Mouse (Mus musculus) hindbrain, embryonic 11.5 days (tissue): Measurements from ENCODE around the gene Mrpl58. TPM values are rescaled to one million over a fixed set of nuclear protein-coding genes. Genes with fewer than 3 reads are reported as not detected.

Source experiments
- ATAC-seq: fragments of 200-750 bp; cut with Nextera tagmentation; 2 replicates; pipeline ENCODE4 v1.8.0; 2017; ENCODE audit warnings: mild to moderate bottlenecking, moderate TSS enrichment, moderate library complexity; ENCODE audit not compliant: low FRiP score
- DNase-seq: peaks from one replicate; pipeline ENCODE4 v3.0.0-alpha.2; 2015; ENCODE audit warnings: low spot score
- H3K27ac ChIP-seq: fragments of 300-500 bp; sonication (generic); 2 replicates; pipeline ENCODE4 v1.5.1; 2014; ENCODE audit warnings: mild to moderate bottlenecking, low read depth, low read length
- H3K27me3 ChIP-seq: fragments of 300-500 bp; sonication (generic); 2 replicates; pipeline ENCODE4 v1.6.1; 2014; ENCODE audit warnings: mild to moderate bottlenecking, low read length, moderate library complexity, mixed read lengths; ENCODE audit not compliant: control insufficient read depth, insufficient read depth
- H3K36me3 ChIP-seq: fragments of 300-500 bp; sonication (generic); 2 replicates; pipeline ENCODE4 v1.6.1; 2014; ENCODE audit warnings: mild to moderate bottlenecking, low read length, moderate library complexity, mixed read lengths; ENCODE audit not compliant: control insufficient read depth, insufficient read depth
- H3K4me1 ChIP-seq: fragments of 300-500 bp; sonication (generic); replicated peaks from 2 replicates; pipeline ENCODE4 v1.6.1; 2014; ENCODE audit warnings: low read length, mixed read lengths; ENCODE audit not compliant: control insufficient read depth, insufficient read depth
- H3K4me2 ChIP-seq: fragments of 300-500 bp; sonication (generic); replicated peaks from 2 replicates; pipeline ENCODE4 v1.6.1; 2014; ENCODE audit warnings: mild to moderate bottlenecking, low read depth, low read length
- H3K4me3 ChIP-seq: fragments of 300-500 bp; sonication (generic); 2 replicates; pipeline ENCODE4 v1.5.1; 2014; ENCODE audit warnings: low read depth, low read length
- H3K9ac ChIP-seq: fragments of 300-500 bp; sonication (generic); 2 replicates; pipeline ENCODE4 v1.6.1; 2014; ENCODE audit warnings: low read depth, low read length
- H3K9me3 ChIP-seq: fragments of 300-500 bp; sonication (generic); 2 replicates; pipeline ENCODE4 v1.6.1; 2016; ENCODE audit warnings: low read length; ENCODE audit not compliant: control insufficient read depth
- WGBS: fragments of 180-500 bp; shearing (Covaris S2); extraction: QIAGEN DNeasy Blood & Tissue Kit; methylation state at CpG from one replicate; pipeline ENCODE4 v1.1.7; 2014; 5-methylcytosine and 5-hydroxymethylcytosine counted together
- polyA plus RNA-seq: library from polyadenylated mRNA; unstranded; fragments of >200 nt; fragmentation: Nextera tagmentation; extraction: Ambion mirVana; gene quantifications from 2 replicates; pipeline ENCODE4 v1.2.1, GENCODE M21; 2014

Gene Mrpl58
- polyA plus RNA-seq, 1 experiment from 2014 or later = 226 TPM

DNA sequence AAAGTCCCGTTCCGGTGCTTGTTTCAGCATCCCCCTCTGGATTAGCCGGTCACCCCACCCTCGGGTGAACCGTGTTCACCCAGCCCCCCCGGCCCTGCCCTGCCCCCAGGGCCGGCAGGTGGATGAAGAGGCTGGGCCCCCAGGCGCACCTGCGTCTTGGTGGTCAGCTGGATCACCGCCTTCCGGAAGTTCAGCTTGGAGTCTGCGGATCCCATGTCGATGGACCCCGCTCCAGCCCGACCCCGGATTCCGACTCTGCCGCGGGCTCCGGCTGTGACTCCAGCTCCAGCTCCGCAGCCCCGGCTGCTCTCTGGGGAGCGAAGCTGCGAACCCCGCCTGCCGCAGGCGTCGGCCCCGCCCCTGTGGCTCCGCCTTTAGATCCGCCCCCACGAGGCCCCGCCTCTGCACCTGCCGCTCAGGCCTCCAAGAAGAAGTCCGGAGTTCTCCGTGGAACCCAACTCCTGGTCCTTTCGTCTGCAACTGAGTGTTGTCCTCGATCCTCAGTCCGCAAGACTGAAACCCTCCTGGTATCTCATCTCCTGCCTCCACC, 36.1 kb upstream of the Mrpl58 start, which contains the start of gene Hid1:
TSS of gene Hid1 (minus strand) at position 362 of the 550 bp plus-strand sequence.
- peaks cover 9% of the 10 kb centered on the region for H3K27me3 ChIP-seq
- H3K27ac ChIP-seq = peak within 1 kb of the TSS; percentile 70
- H3K4me3 ChIP-seq = peak within 1 kb of the TSS; percentile 71
- no peaks in the 10 kb centered on the region for H3K9me3 ChIP-seq
- H3K4me2 ChIP-seq = peak within 1 kb of the TSS; percentile 97
- ATAC-seq (peak; percentile 82), DNase-seq (peak; percentile 87)
- peak within 1 kb of the TSS; percentile 80 for H3K9ac ChIP-seq
- H3K4me1 ChIP-seq = peaks cover 6% of the 10 kb centered on the region; the same call in 1 of the 2 replicates
- 1% methylated on average over 33 of the region's 39 CpGs for WGBS
- H3K36me3 ChIP-seq = no peaks in the 10 kb centered on the region

DNA sequence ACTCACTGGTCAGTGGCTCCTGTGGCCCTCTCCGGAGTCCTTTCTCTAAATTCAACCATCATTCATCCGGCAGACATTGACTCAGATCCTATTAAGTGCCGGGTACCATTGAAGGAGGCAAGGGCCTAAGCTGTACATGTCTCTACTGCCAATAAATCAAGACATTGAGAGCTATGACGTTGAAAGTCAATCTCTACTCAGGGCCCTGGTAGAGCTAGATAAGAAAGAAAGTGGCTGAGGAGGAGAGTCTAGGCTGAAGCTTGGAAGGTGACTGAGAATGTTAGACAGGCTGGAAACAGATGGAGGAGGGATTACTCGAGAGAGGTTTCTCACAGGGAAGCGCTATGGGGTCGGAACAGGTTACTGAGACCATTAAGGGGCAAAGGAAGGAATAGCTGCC, 33.2 kb upstream of the Mrpl58 start:
- H3K27me3 ChIP-seq = peaks cover 15% of the 10 kb centered on the region
- no peak overlapping the region for H3K27ac ChIP-seq
- no peak overlapping the region for H3K4me3 ChIP-seq
- 64% methylated on average over 7 of the region's 7 CpGs for WGBS
- H3K36me3 ChIP-seq = no peaks in the 10 kb centered on the region
- H3K9ac ChIP-seq = no peak overlapping the region
- no peak overlapping the region for H3K4me2 ChIP-seq
- H3K4me1 ChIP-seq = peaks cover 6% of the 10 kb centered on the region; the same call in 1 of the 2 replicates
- DNase-seq = no peak
- H3K9me3 ChIP-seq = no peaks in the 10 kb centered on the region
- ATAC-seq = no peak

DNA sequence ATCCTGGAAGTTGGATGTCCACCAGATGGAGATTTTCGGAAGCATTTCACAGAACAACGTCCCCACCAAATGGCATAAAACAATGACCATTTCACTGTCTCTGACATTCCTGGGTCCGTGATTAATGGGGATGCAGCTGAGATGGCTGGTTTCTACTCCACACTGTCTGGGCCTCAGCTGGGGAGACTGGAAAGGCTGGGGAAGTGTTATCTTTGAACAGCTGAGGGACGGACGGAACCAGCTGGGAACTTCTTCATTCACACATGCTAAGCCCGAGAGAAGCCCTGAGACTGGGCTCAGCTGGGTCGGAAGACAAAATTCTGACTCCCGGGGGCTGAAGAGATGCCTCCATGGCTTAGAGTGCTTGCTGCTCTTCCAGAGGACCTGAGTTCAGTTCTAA, 32.2 kb upstream of the Mrpl58 start:
- Histone ChIP-seq H3K4me1 (peaks cover 3% of the 10 kb centered on the region; the same call in 1 of the 2 replicates), H3K4me2 (no peak overlapping the region), H3K4me3 (no peak overlapping the region), H3K36me3 (no peaks in the 10 kb centered on the region), H3K27ac (no peak overlapping the region), H3K9ac (no peak overlapping the region), H3K9me3 (no peaks in the 10 kb centered on the region), H3K27me3 (peaks cover 9% of the 10 kb centered on the region)
- DNase-seq (peak; percentile 27), ATAC-seq (no peak)
- 53% methylated on average over 8 of the region's 8 CpGs for WGBS

GRCm38 (mm10) chr11:115372015-115372414, 31.5 kb upstream of the Mrpl58 start:
- Histone ChIP-seq H3K4me2 (no peak overlapping the region), H3K27ac (no peak overlapping the region), H3K4me3 (no peak overlapping the region), H3K27me3 (peaks cover 7% of the 10 kb centered on the region), H3K36me3 (no peaks in the 10 kb centered on the region), H3K9ac (no peak overlapping the region), H3K9me3 (no peaks in the 10 kb centered on the region), H3K4me1 (peaks cover under 1% of the 10 kb centered on the region; the same call in 1 of the 2 replicates)
- 66% methylated on average over 1 of the region's 1 CpGs for WGBS
- no peak for ATAC-seq
- DNase-seq = no peak

GRCm38 (mm10) chr11:115372737-115373136, 30.8 kb upstream of the Mrpl58 start:
- Histone ChIP-seq H3K4me3 (no peak overlapping the region), H3K4me2 (no peak overlapping the region), H3K27me3 (peaks cover 5% of the 10 kb centered on the region), H3K9me3 (no peaks in the 10 kb centered on the region), H3K27ac (no peak overlapping the region), H3K9ac (no peak overlapping the region), H3K36me3 (no peaks in the 10 kb centered on the region), H3K4me1 (no peaks in the 10 kb centered on the region)
- WGBS = 48% methylated on average over 2 of the region's 2 CpGs
- no peak for ATAC-seq
- DNase-seq = no peak

- peak overlapping the region; percentile 45 for H3K4me2 ChIP-seq
- peak; percentile 40 for ATAC-seq
- peak overlapping the region; percentile 52; the same call in 1 of the 2 replicates for H3K9ac ChIP-seq
- peak; percentile 64 for DNase-seq
- no peaks in the 10 kb centered on the region for H3K4me1 ChIP-seq
- peak overlapping the region; percentile 28 for H3K4me3 ChIP-seq
- peaks cover 2% of the 10 kb centered on the region; the same call in 1 of the 2 replicates for H3K9me3 ChIP-seq
- no peak overlapping the region for H3K27ac ChIP-seq
- 3% methylated on average over 30 of the region's 30 CpGs for WGBS
- peaks cover 5% of the 10 kb centered on the region for H3K27me3 ChIP-seq
- no peaks in the 10 kb centered on the region for H3K36me3 ChIP-seq
These were observed 29.5 kb upstream of the Mrpl58 start for GRCm38 (mm10) chr11:115373805-115374694.

DNA sequence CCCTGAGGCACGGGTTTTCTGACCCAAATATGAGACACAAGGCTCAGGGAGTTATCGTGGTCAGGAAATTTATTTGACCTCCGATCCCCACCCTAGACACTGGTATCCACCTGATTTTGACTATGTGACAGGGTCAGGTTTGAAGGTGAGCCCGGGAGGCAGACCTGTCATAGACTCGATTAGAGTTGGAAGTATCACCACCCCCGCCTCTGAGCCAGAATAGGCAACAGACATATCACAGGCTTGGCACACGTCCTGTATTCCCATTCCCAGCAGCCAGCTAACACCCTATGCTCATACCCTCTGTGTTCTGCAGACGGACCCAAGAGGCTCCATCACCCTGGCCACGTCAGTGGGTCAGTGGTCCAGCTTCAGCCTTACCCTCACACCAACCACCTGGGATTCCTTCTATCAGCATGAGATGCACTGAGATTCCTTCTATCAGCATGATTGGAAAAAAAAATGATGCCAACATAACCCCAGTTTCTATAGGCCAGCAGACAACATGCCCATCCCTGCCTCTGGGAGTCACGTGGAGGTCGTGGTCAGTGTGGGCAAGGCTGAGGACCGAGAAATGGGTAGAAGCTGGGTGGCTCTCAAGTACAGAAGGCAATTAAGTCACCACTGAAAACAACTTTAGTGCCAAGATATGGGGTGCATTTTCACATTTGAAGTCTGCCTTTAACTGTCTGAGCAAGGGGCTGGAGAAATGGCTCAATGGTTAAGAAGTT, 28.7 kb upstream of the Mrpl58 start:
- WGBS = 69% methylated on average over 12 of the region's 12 CpGs
- peak overlapping the region; percentile 52; the same call in 1 of the 2 replicates for H3K9ac ChIP-seq
- peaks cover 5% of the 10 kb centered on the region for H3K27me3 ChIP-seq
- no peak overlapping the region for H3K4me2 ChIP-seq
- no peaks in the 10 kb centered on the region for H3K4me1 ChIP-seq
- H3K9me3 ChIP-seq = peaks cover 2% of the 10 kb centered on the region; the same call in 1 of the 2 replicates
- no peaks in the 10 kb centered on the region for H3K36me3 ChIP-seq
- no peak for DNase-seq
- H3K4me3 ChIP-seq = no peak overlapping the region
- no peak for ATAC-seq
- H3K27ac ChIP-seq = no peak overlapping the region

DNA sequence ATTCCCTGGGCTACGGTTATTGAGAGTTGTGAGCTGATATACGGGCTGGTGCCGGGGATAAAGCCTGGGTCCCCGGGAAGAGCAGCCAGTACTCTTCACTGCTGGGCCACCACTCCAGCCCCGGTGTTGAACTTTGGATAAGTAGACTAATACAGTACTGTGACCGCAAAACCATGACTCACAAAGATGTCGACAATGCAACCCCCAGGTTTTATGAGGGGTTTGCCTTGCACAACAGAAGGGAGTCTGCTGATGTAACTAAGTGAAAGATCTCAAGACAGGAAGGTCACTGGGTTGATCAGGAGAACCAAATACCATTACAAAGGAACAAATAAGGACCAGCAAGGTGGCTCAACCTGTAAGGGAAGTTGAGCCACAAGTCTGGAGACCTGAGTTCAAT, 26.8 kb upstream of the Mrpl58 start:
- Histone ChIP-seq H3K9me3 (peaks cover 2% of the 10 kb centered on the region; the same call in 1 of the 2 replicates), H3K27me3 (peaks cover 5% of the 10 kb centered on the region), H3K9ac (no peak overlapping the region), H3K36me3 (no peaks in the 10 kb centered on the region), H3K27ac (no peak overlapping the region), H3K4me3 (no peak overlapping the region), H3K4me1 (no peaks in the 10 kb centered on the region), H3K4me2 (no peak overlapping the region)
- ATAC-seq (no peak), DNase-seq (no peak)
- 73% methylated on average over 7 of the region's 7 CpGs for WGBS
